Mouse (Mus musculus) kidney, postnatal 25 days (tissue): ENCODE measurements at regions not wholly inside any gene's neighbourhood (a gene's known extent, or its start where the extent isn't known, plus 50 kb on each side); places are given as distances from the start of the nearest gene placed in this dataset.
"Not testable (repeated sequence)": the region's sequence is repeated elsewhere in the genome, so short reads cannot be mapped to it uniquely, and the experiment has no call there.

Experiments used
- DNase-seq, 2 experiments: peaks; one replicate each; pipeline ENCODE4 v3.0.0; 2021; ENCODE audit warnings: mixed read lengths in 2 of 2

GRCm38 (mm10) chr4:55203731-55204710 lies 145.8 kb upstream of the Rad23b start:
- DNase-seq = no peak

DNA sequence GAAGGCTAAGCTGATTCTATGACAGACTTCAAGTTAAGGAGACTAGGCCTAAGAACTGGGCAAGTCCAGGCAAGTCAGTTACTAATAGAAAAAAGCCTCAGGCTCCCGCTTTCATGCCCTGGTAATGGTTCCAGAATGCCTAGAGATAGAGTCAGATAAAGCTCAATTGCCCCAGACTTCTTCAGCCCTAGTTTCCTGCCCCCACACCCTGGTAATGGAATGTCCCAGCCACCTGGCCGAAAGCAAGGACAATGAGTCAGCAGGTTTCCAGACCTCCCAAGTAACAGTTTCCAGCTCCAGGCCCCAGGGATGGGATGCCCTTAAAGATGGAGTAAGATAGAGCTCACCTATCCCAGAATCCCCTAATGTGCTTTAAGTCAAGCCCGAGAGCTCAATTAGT lies 143.6 kb upstream of the Rad23b start:
- DNase-seq = no peak

DNA sequence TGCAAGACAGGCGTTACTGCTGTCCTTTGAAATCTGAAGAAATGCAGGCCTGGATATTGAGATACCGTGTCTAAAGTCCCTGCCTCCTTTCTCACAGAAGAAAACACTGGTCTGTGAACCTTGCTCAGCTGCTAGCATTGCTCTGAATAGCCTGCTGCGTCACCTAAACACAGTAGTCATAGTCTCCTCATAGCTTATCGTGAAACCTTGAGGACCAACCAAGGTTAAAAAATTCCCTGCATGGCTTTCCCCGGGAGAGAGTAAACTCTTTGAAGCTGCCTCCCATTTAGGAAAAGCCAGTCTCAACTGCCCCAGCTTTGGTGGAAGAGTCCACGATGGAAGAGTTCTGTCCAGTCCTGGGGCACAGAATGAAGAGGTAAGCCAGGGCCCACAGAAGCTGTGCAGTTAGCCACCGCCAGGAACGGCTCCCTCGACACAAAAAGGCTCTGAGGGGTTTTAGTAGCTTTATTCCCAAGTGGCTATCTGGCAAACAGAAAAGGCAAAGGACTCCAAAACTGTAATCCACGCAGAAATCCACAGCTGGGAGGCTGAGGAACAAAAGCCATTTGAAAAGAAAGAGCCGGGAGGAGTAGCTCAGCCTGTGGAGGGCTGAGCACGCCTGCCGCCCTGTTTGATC lies 142.0 kb upstream of the Rad23b start:
- DNase-seq = no peak

- DNase-seq = no peak
These were observed 141.2 kb upstream of the Rad23b start for GRCm38 (mm10) chr4:55208386-55209345.

GRCm38 (mm10) chr4:55215425-55216174 lies 134.2 kb upstream of the Rad23b start:
- no peak for DNase-seq

- DNase-seq = no peak
These were observed 133.7 kb upstream of the Rad23b start for GRCm38 (mm10) chr4:55216175-55216545.

DNA sequence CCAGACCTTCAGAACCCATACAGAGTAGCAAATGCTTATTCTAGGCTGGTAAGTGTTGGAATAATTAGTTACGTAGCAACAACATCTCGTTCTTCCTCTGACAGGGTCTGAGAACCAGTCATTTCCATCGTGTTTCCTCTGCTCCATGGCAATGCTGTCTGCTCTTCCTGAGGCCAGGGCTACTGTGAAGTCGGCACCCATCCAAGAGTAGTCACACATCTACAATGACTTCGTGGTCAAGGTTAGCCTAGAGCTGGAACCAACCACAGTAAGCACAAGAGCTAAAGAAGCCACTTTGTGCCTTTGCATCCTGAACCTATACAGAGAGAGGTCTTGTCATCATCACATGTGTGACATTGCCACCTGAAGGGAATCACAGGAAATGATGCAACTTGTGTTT lies 124.1 kb upstream of the Rad23b start:
- DNase-seq = no peak

DNA sequence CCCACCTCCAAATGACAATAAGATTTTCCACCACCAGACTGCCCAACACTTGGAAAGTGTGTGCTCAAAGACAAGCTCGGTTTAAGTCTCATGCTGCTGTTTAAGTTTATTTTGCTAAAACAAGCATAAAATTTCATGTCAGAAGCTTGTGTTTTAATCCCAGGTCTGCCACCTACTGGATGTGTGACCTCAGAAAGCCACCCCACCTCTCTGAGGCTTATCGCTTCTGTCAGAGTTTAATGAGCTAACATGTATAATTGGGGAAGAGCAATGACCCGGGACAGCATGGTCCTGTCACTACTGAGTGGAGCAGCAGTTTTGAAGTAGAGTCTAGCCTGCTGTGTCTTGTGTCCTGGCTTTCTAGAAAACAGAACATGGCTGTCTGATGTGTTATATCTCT lies 122.4 kb upstream of the Rad23b start:
- DNase-seq = peak in 1 of 2 experiments; percentile 16

GRCm38 (mm10) chr4:55231522-55231921 lies 118.3 kb upstream of the Rad23b start:
- peak in 1 of 2 experiments; percentile 43 for DNase-seq

DNA sequence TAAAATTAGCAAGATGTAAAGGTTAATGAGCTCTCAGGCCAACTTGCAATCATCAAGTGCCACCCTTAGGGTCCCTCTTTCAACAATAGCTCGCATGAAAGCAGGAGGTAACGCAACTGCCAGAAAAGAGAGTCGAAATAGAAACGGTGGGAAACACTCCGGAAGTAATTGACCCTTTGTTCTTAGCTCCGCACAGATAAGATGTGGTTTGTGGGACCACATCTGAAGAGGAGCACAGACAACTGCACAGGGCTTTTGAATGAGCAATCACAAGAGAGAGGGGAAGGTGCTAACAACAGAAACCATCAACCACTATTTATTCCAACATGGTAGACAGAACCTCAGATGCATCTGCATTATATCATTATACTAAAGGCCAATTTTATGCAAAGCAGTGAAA lies 112.0 kb upstream of the Rad23b start:
- no peak for DNase-seq

GRCm38 (mm10) chr4:55240450-55240849 lies 109.4 kb upstream of the Rad23b start:
- DNase-seq = peak; percentile 57 to 73

GRCm38 (mm10) chr4:55242331-55242730 lies 107.5 kb upstream of the Rad23b start:
- DNase-seq = no peak

GRCm38 (mm10) chr4:55243091-55244058 lies 106.5 kb upstream of the Rad23b start:
- DNase-seq = no peak

- no peak for DNase-seq
These were observed 104.1 kb upstream of the Rad23b start for GRCm38 (mm10) chr4:55245789-55246188.

- no peak for DNase-seq
These were observed 99.5 kb upstream of the Rad23b start for GRCm38 (mm10) chr4:55250334-55250733.

GRCm38 (mm10) chr4:55251546-55251945 lies 98.3 kb upstream of the Rad23b start:
- no peak for DNase-seq

DNA sequence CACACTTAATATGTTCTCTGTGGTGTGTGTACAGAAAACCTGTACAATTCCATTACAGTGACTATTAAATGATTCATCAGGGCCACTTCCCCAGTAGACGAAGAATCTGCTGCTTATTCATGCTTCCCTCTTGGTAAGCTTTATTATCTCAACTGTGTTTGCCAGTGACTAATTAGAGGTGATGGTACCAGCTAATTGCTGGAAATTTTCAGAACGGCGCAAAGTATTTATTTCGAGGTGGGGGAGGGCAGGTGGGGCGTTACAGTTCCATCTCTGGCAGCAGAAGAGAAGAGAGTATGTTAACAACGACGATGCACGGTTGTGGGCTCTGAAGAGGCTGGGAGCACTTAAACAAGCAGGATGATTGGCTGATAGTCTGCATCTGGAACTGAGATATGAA lies 96.1 kb upstream of the Rad23b start:
- DNase-seq = no peak

DNA sequence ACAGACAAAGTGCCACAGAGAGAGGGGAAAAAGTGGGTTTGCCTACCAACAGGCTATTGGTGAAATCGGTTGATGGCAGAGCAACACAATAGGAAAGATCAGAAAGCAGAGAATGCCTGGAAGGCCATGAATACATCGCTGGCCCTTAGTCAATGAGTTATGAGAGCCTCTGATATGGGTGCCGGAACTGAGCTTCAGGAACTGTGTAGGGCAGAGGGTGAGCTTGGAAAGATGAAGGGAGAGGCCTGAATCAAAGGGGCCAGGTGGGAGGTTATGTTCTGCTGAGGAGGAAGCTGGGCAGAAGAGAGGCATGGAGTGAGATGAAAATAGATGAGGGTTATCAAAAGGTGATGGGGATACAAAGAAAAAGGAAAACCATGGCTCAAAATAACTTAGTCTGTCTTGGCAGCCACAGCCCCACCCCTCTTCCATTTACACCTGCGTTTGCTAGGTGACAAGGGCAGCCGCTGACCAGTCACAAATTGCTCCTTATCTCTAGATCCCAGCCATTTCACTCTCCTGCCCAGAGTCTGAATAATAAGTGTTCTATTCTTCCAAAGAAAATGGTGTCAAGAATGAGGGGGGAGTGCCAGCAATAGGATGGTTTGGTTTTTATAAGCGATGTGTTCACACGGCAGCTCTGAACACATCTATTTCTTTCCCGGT lies 77.7 kb upstream of the Rad23b start:
- no peak for DNase-seq

DNA sequence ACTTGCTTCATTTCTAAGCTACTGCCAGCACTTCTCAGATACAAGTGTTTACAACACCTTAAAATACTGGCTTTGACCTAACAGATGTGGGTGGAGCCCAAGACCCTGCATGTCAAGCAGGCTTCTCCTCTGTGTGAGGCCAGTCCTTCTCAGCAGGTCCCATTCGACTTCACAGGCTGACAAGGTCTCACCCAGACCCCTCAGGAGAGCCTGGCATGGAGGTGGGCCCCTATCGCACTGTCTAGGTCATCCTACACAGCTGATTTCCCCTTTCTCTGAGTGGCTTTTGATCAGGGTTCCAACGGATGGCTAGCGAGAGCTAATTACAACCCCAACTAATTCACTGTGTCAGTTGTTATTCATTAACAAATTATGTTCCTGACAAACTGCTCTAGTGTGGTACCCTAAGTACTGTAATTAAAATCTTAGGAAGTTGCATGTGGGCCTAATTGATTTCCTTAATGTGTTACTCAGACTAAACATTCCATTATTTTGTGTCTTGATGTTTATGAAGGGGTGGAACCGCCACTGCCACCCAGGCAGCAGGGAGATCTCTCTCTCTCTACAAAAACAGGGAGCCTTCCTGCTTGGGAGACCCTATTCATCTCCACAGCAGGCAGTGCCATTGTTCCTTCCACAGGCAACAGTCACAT lies 73.4 kb upstream of the Rad23b start:
- DNase-seq = no peak

DNA sequence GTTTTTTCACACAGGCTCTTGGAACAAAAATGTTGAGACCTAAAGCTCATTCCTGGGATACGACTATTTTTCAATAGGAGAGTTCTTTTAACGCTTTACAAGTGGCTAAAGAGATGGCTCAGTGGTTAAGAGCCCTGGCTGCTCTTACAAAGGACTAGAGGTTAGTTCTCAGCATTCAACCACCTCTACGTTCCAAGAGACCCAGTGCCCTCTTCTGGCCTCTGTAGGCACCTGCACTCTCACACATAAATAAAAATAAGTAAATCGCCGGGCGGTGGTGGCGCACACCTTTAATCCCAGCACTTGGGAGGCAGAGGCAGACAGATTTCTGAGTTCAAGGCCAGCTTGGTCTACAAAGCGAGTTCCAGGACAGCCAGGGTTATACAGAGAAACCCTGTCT lies 70.5 kb upstream of the Rad23b start:
- DNase-seq = not testable (repeated sequence)
